Mouse (Mus musculus) monocyte, adult 5-6 weeks (primary cell): ENCODE measurements around the gene Crabp1. TPM values are rescaled to one million over a fixed set of nuclear protein-coding genes. Genes with fewer than 3 reads are reported as not detected.

Source experiments
- total RNA-seq: library from RNA; stranded (forward); fragments of 200-1000, 200-491, 200-594 nt; gene quantifications from 3 replicates; pipeline ENCODE4 v1.2.3, GENCODE M21; 2017

Gene Crabp1
- total RNA-seq, 1 experiment from 2014 or later: not detected

Other genes starting within 250 kb of the Crabp1 start
- 2.4 TPM in 1 of 3 replicates, not detected in the others for gene Sh2d7, start 225.8 kb upstream of the Crabp1 start, total RNA-seq
- gene Cib2, start 204.5 kb upstream of the Crabp1 start, total RNA-seq: 0.39 to 2.2 TPM (median 2.2 TPM) in 3 replicates
- gene Idh3a, start 178.4 kb upstream of the Crabp1 start, total RNA-seq: 26.1 to 29.5 TPM (median 26.3 TPM) in 3 replicates
- 2.3 to 3.9 TPM (median 3.6 TPM) in 3 replicates for gene Acsbg1, start 102.9 kb upstream of the Crabp1 start, total RNA-seq
- 6.1 to 14.0 TPM (median 7.8 TPM) in 3 replicates for gene Dnaja4, start 65.9 kb upstream of the Crabp1 start, total RNA-seq
- gene Wdr61, start 30.2 kb upstream of the Crabp1 start, total RNA-seq: 32.9 to 54.9 TPM (median 49.8 TPM) in 3 replicates
- gene Ireb2, start 99.0 kb downstream of the Crabp1 start, total RNA-seq: 21.2 to 58.3 TPM (median 23.0 TPM) in 3 replicates
- gene Hykk, start 152.5 kb downstream of the Crabp1 start, total RNA-seq: 0.68 TPM in 1 of 3 replicates, not detected in the others
- 243 to 326 TPM (median 251 TPM) in 3 replicates for gene Psma4, start 186.0 kb downstream of the Crabp1 start, total RNA-seq
- not detected in 3 replicates for gene AY074887, start 186.2 kb downstream of the Crabp1 start, total RNA-seq
- not detected in 3 replicates for gene Chrna5, start 216.1 kb downstream of the Crabp1 start, total RNA-seq